In genomic region chr10:108255812-108256376, GRCm38 (mm10) we compare ENCODE assay signal across 24 mouse cellular contexts.
DNase-seq lines count a peak whose midpoint lies in the region; ATAC-seq and TF ChIP-seq lines count a peak whose summit lies in the region.
"Had no signal": no experiment of that assay in that cellular context is flagged by ENCODE, and none has a peak within 500 bp of the region (broad histone marks: within the 10 kb centered on the region; RNA-seq: fewer than 3 reads in every experiment).

No protein-coding gene starts in this region.

- no peaks in the 10 kb centered on the region for H3K9me3 ChIP-seq in heart, embryonic 11.5 days (replicated peaks; ENCODE audit: control insufficient read depth, low read length)
- no peaks in the 10 kb centered on the region for H3K9me3 ChIP-seq in G1E (replicated peaks)
- H3K9me3 ChIP-seq in liver, embryonic 16.5 days (replicated peaks; ENCODE audit: control insufficient read depth, low read length): no peaks in the 10 kb centered on the region
- H3K9me3 ChIP-seq in intestine, embryonic 15.5 days: no peaks in the 10 kb centered on the region
- H3K9me3 ChIP-seq: embryonic facial prominence, embryonic 15.5 days; hindbrain, embryonic 12.5 days; limb, embryonic 12.5 days; megakaryocyte, embryonic 14.5 days; neural tube, embryonic 15.5 days had no signal

- H3K4me3 ChIP-seq in heart, embryonic 11.5 days (ENCODE audit: low read depth, low read length): no peak overlapping the region
- H3K4me3 ChIP-seq in G1E (ENCODE audit: low read depth, low read length): peak overlapping the region; percentile 38; the same call in 1 of the 2 replicates
- H3K4me3 ChIP-seq in liver, embryonic 16.5 days (ENCODE audit: low read depth, low read length): no peak overlapping the region
- no peak overlapping the region for H3K4me3 ChIP-seq in intestine, embryonic 15.5 days (replicated peaks)
- H3K4me3 ChIP-seq: embryonic facial prominence, embryonic 15.5 days; gastrocnemius, adult 2 months; hindbrain, embryonic 12.5 days; limb, embryonic 12.5 days; megakaryocyte, embryonic 14.5 days; neural tube, embryonic 15.5 days had no signal

- no peak for DNase-seq in heart, adult 8-10 months (ENCODE audit: low spot score)
- DNase-seq in G1E (ENCODE audit: low spot score) (peak; percentile 45), liver (peak; percentile 23)
- DNase-seq in right cerebral cortex, postnatal 4 days: no peak
- DNase-seq in embryo, embryonic 10.5 days (ENCODE audit: low spot score): no peak
- DNase-seq: adrenal gland, adult 8-10 months; cerebellum, adult 8-10 months; cerebellum, postnatal 36 days; gastrocnemius, adult 2 months; kidney, adult 18-20 months; kidney, postnatal 4 days; lung, adult 2 months; lung, postnatal 14 days; right cerebral cortex, adult 18-20 months; thymus, adult 2 months had no signal

- H3K4me1 ChIP-seq in heart, embryonic 11.5 days (ENCODE audit: control insufficient read depth, insufficient read depth, low read length): peaks cover 5% of the 10 kb centered on the region
- peaks cover 18% of the 10 kb centered on the region for H3K4me1 ChIP-seq in G1E (ENCODE audit: insufficient read depth, low read depth, low read length)
- peaks cover 7% of the 10 kb centered on the region; the same call in 1 of the 2 replicates for H3K4me1 ChIP-seq in liver, embryonic 16.5 days (ENCODE audit: control insufficient read depth, low read depth, low read length)
- H3K4me1 ChIP-seq in intestine, embryonic 15.5 days (replicated peaks): no peaks in the 10 kb centered on the region
- H3K4me1 ChIP-seq: embryonic facial prominence, embryonic 15.5 days; hindbrain, embryonic 12.5 days; limb, embryonic 12.5 days; neural tube, embryonic 15.5 days had no signal

- peak overlapping the region; percentile 22; the same call in 1 of the 2 replicates for H3K27ac ChIP-seq in heart, embryonic 11.5 days (ENCODE audit: low read depth, low read length)
- H3K27ac ChIP-seq in liver, embryonic 16.5 days (ENCODE audit: low read length): no peak overlapping the region
- H3K27ac ChIP-seq in intestine, embryonic 15.5 days: no peak overlapping the region
- H3K27ac ChIP-seq: embryonic facial prominence, embryonic 15.5 days; gastrocnemius, adult 2 months; hindbrain, embryonic 12.5 days; limb, embryonic 12.5 days; neural tube, embryonic 15.5 days had no signal

- no peak for TF ChIP-seq CTCF in G1E (IDR thresholded peaks at IDR 0.05; ENCODE audit: low read depth, low read length)

- H3K36me3 ChIP-seq in heart, embryonic 11.5 days (ENCODE audit: control insufficient read depth, insufficient read depth, low read length): peaks cover 10% of the 10 kb centered on the region
- H3K36me3 ChIP-seq in G1E (replicated peaks): peaks cover 68% of the 10 kb centered on the region
- H3K36me3 ChIP-seq in liver, embryonic 16.5 days (ENCODE audit: control insufficient read depth, insufficient read depth): peaks cover 15% of the 10 kb centered on the region
- peaks cover 9% of the 10 kb centered on the region for H3K36me3 ChIP-seq in intestine, embryonic 15.5 days

- H3K9ac ChIP-seq in heart, embryonic 11.5 days (ENCODE audit: low read depth, low read length): no peak overlapping the region
- no peak overlapping the region for H3K9ac ChIP-seq in liver, embryonic 16.5 days (ENCODE audit: low read depth, low read length)
- no peak overlapping the region for H3K9ac ChIP-seq in intestine, embryonic 15.5 days
- H3K9ac ChIP-seq: embryonic facial prominence, embryonic 15.5 days; hindbrain, embryonic 12.5 days; limb, embryonic 12.5 days; neural tube, embryonic 15.5 days had no signal

- ATAC-seq in heart, embryonic 11.5 days (replicated peaks; ENCODE audit: insufficient number of reproducible peaks, low FRiP score, low TSS enrichment): no peak
- peak; percentile 85 for ATAC-seq in G1E (ENCODE audit: extremely low read depth, insufficient number of reproducible peaks, low FRiP score, poor library complexity, severe bottlenecking)
- ATAC-seq in liver, embryonic 16.5 days (ENCODE audit: low read depth): peak; percentile 81
- ATAC-seq in intestine, embryonic 15.5 days: no peak
- ATAC-seq: forebrain, embryonic 14.5 days had no signal

- WGBS in heart, embryonic 11.5 days (ENCODE audit: insufficient replicate concordance): 38% methylated on average over 7 of the region's 7 CpGs
- 45% methylated on average over 7 of the region's 7 CpGs for WGBS in liver, embryonic 16.5 days (ENCODE audit: insufficient replicate concordance)
- WGBS in intestine, embryonic 15.5 days: 79% methylated on average over 7 of the region's 7 CpGs

- H3K27me3 ChIP-seq in heart, embryonic 11.5 days (ENCODE audit: control insufficient read depth, insufficient read depth, low read length): no peaks in the 10 kb centered on the region
- no peaks in the 10 kb centered on the region for H3K27me3 ChIP-seq in G1E (ENCODE audit: insufficient read depth, low read length)
- H3K27me3 ChIP-seq in liver, embryonic 16.5 days (ENCODE audit: control insufficient read depth, insufficient read depth, low read depth, low read length): no peaks in the 10 kb centered on the region
- no peaks in the 10 kb centered on the region for H3K27me3 ChIP-seq in intestine, embryonic 15.5 days (replicated peaks)
- H3K27me3 ChIP-seq: embryonic facial prominence, embryonic 15.5 days; hindbrain, embryonic 12.5 days; limb, embryonic 12.5 days; megakaryocyte, embryonic 14.5 days; neural tube, embryonic 15.5 days had no signal

- H3K4me2 ChIP-seq in heart, embryonic 11.5 days: no peak overlapping the region
- H3K4me2 ChIP-seq in liver, embryonic 16.5 days (ENCODE audit: low read depth, low read length): no peak overlapping the region
- no peak overlapping the region for H3K4me2 ChIP-seq in intestine, embryonic 15.5 days (replicated peaks)
- H3K4me2 ChIP-seq: embryonic facial prominence, embryonic 15.5 days; hindbrain, embryonic 12.5 days; limb, embryonic 12.5 days; neural tube, embryonic 15.5 days had no signal

Comparison
In these comparisons a context has a peak if more than half of its experiments do, and no peak if none do; other contexts are left out.
1. ATAC-seq: peak in G1E (single experiment) and liver, embryonic 16.5 days (single experiment); none in heart, embryonic 11.5 days (single experiment) and intestine, embryonic 15.5 days (single experiment).
2. DNase-seq: peak in G1E (single experiment) and liver (single experiment); none in heart, adult 8-10 months (single experiment), right cerebral cortex, postnatal 4 days (single experiment) and embryo, embryonic 10.5 days (single experiment).